Mouse (Mus musculus): ENCODE data around the gene Camk1g.

Gene Camk1g

GRCm38 (mm10) chr1:193333776-193334175 lies 36.3 kb downstream of the Camk1g start:
- no peak for DNase-seq (ENCODE audit: low read depth, low spot score)

- DNase-seq (ENCODE audit: low read depth, low spot score), result no peak
These were observed 37.4 kb downstream of the Camk1g start for GRCm38 (mm10) chr1:193332671-193333070.

DNA sequence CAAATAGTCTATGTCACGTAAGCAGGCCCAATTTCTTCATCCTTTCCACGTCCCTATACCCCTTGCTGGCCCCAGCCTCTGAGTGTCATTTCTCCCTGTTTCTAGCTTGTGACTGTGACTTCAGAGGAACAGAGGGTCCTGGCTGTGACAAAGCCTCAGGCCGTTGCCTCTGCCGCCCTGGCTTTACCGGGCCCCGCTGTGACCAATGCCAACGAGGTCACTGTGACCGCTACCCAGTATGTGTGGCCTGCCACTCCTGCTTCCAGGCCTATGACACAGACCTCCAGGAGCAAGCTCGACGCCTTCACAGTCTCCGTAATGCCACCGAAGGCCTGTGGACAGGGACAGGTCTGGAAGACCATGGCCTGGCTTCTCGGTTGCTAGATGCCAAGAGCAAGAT lies 38.1 kb downstream of the Camk1g start:
- DNase-seq (ENCODE audit: low read depth, low spot score), result no peak

GRCm38 (mm10) chr1:193330626-193331025 lies 39.5 kb downstream of the Camk1g start:
- DNase-seq (ENCODE audit: low read depth, low spot score), result no peak

DNA sequence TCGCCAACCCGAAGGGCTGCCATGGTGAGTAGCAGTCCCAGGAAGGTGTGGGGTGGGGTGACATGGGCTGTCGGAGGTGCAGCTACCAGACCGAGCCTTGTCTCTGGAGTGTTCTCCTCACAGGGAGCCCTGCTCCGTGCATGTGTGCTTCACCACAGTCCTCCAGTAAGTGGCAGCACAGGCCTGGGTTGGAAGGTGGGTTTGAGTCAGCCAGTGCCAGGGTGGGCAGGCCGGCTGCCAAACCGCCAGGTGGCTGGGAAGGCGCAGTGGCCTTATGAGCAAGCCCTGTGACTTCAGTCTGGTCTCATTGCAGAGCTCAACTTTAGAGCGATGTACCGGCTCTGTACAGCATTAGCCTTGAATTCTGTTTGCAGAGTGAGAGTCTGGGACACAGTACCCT lies 39.9 kb downstream of the Camk1g start:
- DNase-seq (ENCODE audit: low read depth, low spot score), result peak; percentile 34

DNA sequence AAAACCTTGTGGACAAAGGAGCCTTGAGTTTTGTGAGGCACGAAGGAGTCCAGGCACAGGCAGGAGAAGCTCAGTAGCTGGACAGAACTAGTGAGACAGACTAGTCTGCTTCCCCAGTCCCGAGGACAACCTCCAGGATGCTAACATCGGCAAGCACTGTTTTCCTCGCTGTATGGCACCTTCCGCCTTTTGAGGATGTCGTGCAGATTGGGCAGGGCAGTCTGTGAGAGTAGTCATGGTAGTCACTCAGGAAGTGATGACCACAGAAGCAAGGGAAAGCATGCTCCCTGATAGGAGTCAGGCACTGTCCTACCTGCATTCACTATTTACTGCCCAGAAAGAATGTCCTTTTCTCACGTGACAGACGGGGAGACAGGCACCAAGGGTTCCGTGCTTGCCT lies 40.5 kb downstream of the Camk1g start:
- no peak for DNase-seq (ENCODE audit: low read depth, low spot score)

GRCm38 (mm10) chr1:193327686-193328085 lies 42.4 kb downstream of the Camk1g start:
- no peak for DNase-seq (ENCODE audit: low read depth, low spot score)

DNA sequence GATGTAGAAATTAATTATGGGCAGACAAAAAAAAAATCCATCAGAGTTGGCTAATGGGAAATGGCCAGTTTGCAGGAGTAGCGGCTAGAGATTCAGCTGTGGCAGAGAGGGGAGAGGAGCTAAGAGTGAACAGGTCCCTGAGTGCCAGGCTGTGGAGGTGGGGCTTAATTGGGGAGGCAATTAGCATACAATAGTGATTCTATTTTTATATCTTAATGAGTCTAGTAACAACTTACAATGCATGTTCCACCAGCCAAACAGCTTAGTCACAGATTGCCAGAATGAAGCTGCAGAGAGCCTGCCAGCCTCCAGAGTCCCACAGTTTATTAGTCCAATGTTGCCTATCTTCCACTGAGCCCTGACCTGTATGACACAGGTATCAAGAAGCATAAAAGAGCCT lies 42.9 kb downstream of the Camk1g start:
- no peak for DNase-seq (ENCODE audit: low read depth, low spot score)

DNA sequence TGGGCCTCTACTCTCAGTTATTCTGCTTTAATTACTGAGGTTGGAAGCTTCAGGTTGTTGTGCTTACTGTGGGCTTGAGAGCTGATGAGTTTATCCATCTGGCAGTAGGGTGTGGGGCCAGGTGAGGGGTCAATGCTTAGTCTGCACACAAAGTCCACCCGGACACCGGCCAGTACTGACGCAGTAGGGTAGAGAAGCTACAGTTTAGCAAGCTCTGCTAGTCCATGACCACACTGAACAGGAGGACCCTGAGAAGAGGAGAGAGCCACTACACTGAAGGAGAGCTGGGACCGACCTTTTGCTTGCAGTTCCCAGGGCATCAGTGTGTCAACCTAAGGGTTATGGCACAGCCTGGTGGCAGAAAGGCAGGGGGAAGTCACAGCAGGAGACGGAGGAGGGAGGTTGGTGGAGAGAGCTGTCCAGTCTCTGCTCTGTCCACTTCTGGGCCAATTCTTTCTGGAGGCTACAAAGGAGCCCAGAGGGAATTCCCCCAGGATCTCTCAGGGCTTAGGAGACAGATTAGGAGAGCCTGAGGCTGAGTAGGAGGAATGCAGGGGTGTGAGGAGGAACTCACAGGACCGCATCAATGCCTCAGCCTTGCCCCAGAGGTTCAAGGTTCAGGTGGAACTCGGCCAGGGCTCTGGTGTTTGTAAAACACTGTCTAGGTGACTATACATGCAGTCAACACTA lies 43.5 kb downstream of the Camk1g start:
- no peak for DNase-seq (ENCODE audit: low read depth, low spot score)

GRCm38 (mm10) chr1:193325891-193326290 lies 44.2 kb downstream of the Camk1g start:
- DNase-seq (ENCODE audit: low read depth, low spot score), result no peak

GRCm38 (mm10) chr1:193324224-193324623 lies 45.9 kb downstream of the Camk1g start:
- DNase-seq (ENCODE audit: low read depth, low spot score), result peak; percentile 27

GRCm38 (mm10) chr1:193323686-193324085 lies 46.4 kb downstream of the Camk1g start:
- no peak for DNase-seq (ENCODE audit: low read depth, low spot score)

DNA sequence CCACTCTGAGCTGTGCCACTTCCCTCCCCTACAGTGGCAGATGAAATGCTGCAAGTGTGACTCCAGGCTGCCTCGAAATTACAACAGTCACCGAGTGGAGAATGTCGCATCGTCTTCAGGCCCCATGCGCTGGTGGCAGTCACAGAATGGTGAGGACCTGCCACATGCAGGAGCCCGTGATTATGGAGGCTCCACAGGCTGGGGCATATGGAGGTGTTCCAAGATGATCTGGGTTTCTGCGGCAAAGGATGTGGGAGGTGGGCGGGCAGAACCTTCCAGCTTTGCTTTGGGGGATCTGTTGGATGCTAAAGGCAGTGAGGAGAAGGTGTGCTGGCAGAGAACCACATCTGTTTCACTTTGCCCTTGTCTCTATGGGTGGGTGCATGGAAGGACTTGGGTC lies 49.7 kb downstream of the Camk1g start:
- DNase-seq (ENCODE audit: low read depth, low spot score), result no peak

- no peak for DNase-seq (ENCODE audit: low read depth, low spot score)
These were observed 50.4 kb downstream of the Camk1g start for GRCm38 (mm10) chr1:193319721-193320120.

DNA sequence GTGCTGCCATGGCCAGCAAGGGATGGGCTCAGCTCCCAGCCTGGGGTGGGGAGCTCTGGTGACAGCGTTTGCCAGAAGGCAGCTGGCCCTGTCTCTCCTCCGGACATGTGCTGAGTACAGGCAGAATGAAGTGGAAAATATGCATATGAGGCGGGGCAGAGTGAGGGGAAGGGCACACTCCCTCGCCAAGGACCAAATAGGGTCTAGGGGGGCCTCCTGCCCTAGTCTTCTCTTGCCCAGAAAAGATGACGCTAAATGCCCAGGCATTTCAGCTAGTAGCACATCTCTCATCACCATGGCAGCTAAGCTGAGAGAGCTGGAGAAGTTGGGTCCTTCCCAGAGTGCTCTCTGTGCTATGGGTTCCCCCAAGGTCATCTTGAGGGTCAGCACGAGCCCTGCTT lies 52.9 kb downstream of the Camk1g start:
- no peak for DNase-seq (ENCODE audit: low read depth, low spot score)

GRCm38 (mm10) chr1:193316358-193316750 lies 53.7 kb downstream of the Camk1g start:
- DNase-seq (ENCODE audit: low read depth, low spot score), result no peak

GRCm38 (mm10) chr1:193315705-193316357 lies 54.3 kb downstream of the Camk1g start:
- no peak for DNase-seq (ENCODE audit: low read depth, low spot score)

DNA sequence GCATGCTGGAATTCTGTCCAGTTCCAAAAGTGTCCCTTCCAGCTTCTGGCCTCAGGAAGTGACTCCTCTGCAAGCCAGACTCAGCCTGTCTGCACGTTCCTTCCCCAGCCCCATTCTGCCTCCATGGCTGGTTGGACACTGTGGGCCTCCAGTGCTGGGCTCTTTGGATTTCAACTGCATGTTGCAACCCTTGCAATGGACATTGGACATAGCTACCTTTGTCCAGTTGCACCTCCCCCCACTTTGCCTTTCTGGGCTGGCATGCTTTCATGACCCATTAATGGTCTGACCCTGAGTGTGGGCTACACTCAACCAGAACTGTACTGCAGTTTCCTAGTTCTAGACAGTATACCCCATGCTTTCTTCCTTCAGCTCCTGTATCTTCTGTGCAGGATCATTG lies 58.5 kb downstream of the Camk1g start:
- DNase-seq (ENCODE audit: low read depth, low spot score), result no peak

DNA sequence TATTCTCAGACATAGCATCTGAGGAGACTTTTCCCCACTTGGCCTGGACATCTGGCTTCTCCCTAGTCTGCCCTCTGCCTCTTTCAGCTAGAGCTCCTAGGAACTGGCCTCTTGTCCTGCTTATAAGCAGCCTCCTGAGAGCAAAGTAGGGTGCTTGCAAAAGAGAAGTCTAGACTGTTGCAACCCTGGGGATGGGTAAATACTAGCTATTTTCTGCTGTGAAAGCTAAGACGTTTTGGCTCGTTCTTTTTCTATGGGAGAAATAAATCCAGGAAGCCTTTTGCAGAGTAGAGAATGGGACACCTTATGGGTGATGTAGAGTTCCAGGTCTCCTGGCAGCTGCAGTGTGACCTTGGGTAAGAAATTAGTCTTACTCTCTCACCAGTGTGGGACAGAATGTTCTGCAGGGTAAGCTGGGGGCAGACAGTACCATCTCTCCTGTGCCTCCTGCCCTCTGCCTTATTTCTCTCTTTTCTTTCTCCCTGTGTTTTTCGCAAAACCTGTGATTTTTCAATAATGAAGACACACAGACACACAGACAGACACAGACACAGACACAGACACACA lies 59.5 kb downstream of the Camk1g start:
- no peak for DNase-seq (ENCODE audit: low read depth, low spot score)

DNA sequence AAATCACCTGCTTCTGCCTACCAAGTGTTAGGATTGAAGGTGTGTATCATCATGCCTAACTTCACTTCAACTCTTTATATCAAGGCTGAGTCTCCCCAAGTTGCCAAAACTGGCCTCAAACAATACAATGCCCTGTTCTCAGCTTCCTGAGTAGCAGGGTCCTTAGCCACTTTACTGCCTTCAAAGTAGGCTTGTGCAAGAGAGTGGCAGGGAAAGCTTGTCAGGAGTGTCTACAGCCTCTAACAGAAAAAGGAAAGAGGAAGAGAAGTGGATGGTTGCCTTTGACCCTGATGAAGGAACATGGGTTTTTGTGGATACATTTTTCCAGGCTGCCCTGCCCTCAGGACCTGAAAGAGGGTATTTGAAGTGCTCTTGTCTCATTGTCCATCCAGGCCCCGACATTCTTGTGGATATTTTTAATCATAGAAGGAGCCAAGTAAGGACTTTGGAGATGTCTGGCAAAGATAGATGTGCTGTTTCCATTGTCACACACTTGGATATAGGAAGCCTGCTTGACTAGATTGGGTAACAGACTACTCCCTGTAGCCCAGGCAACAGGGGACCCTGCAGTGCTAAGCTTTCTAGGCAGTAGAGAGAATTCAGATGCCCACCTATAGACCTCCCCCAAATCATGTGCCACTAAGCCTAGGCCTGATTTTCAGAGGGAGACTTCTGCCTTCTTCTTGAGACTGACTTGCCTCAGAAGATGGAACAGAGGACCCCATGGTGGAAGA lies 60.1 kb downstream of the Camk1g start:
- no peak for DNase-seq (ENCODE audit: low read depth, low spot score)

DNA sequence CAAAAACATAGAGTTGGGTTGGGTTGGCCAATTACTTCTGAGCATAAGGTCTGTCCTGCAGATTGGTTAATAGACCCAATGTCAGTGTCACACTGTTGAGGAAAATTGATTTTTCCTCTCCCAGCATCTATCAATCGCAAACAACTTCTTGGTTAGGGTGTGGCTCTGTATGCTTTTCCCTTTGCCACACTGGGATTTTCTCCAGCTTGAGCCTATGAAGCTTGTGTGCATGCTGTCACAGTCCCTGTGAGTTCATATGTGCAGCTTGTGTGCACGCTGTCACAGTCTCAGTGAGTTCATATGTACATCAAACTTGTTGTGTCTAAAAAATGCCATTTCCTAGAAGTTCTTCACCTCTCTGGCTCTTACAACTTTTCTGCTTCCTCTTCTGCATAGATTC lies 63.3 kb downstream of the Camk1g start:
- DNase-seq (ENCODE audit: low read depth, low spot score), result no peak

GRCm38 (mm10) chr1:193305386-193305785 lies 64.7 kb downstream of the Camk1g start:
- DNase-seq (ENCODE audit: low read depth, low spot score), result no peak

DNA sequence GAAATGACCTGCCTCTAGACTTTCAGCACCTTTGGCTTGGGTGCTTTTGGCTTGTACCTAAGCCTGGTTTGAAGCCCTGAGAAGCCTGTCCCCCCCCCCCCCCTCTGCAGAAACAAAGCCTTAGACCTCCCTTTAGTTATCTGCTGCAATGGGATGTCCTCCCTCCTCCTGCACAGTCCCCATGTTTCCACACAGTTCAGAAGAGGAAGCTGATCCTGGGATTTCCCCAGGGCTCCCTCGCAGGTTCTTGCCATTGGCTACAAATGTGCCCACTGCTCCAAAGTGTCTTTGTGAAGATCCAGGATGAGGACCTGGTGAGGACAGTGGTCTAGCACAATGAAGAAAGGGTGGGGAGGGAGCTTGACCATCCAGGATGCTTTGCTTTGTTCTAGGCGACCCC lies 67.0 kb downstream of the Camk1g start:
- no peak for DNase-seq (ENCODE audit: low read depth, low spot score)
